Mouse (Mus musculus): ENCODE data around the gene Gm37240. TPM values are rescaled to one million over a fixed set of nuclear protein-coding genes. Genes with fewer than 3 reads are reported as not detected.

Gm37240 gene
- polyA plus RNA-seq, 1 experiment from 2014 or later, result 0.82 TPM

GRCm38 (mm10) chr3:84813436-84814156 is 1073.7 kb downstream of the Gm37240 start:
- Histone ChIP-seq H3K4me1 (ENCODE audit: control insufficient read depth, insufficient read depth, low read length) (peaks cover 10% of the 10 kb centered on the region), H3K4me3 (ENCODE audit: low read depth, low read length) (peak overlapping the region; percentile 98), H3K4me2 (ENCODE audit: low read depth) (peak overlapping the region; percentile 79), H3K36me3 (ENCODE audit: control insufficient read depth, insufficient read depth, low read length) (no peaks in the 10 kb centered on the region), H3K9ac (ENCODE audit: low read length) (peak overlapping the region; percentile 82), H3K27me3 (ENCODE audit: control insufficient read depth, insufficient read depth, low read length) (no peaks in the 10 kb centered on the region), H3K27ac (ENCODE audit: low read depth, low read length) (peak overlapping the region; percentile 92), H3K9me3 (ENCODE audit: control insufficient read depth, low read length) (no peaks in the 10 kb centered on the region)
- ATAC-seq (ENCODE audit: insufficient read depth, low FRiP score, low TSS enrichment) (peak; percentile 60; the same call in 1 of the 2 replicates), DNase-seq (ENCODE audit: low spot score) (no peak)
- under 1% methylated on average over 29 of the region's 29 CpGs for WGBS

DNA sequence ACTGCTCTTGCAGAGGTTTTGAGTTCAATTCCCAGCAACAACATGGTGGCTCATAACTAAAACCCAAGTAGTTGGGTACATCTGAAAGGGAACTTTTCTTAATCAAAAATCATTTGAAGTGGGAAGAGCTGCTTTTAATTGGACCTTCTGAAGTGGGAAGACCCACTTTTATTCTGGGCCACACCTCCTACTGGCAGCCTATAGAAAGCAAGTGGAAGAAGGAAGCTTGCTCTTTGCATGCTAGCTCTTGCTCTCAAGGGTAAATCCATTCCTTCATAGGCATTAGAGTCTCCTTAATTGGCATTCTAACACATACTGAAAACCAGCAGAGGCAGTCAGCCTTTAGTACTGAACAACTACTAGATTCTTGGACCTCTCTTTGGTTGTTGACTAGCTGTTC is 1076.5 kb downstream of the Gm37240 start:
- ATAC-seq (ENCODE audit: insufficient read depth, low FRiP score, low TSS enrichment) (no peak), DNase-seq (ENCODE audit: low spot score) (no peak)
- no peak overlapping the region for H3K9ac ChIP-seq (ENCODE audit: low read length)
- H3K36me3 ChIP-seq (ENCODE audit: control insufficient read depth, insufficient read depth, low read length), result no peaks in the 10 kb centered on the region
- H3K4me1 ChIP-seq (ENCODE audit: control insufficient read depth, insufficient read depth, low read length), result peaks cover 2% of the 10 kb centered on the region
- no peaks in the 10 kb centered on the region for H3K27me3 ChIP-seq (ENCODE audit: control insufficient read depth, insufficient read depth, low read length)
- no peak overlapping the region for H3K27ac ChIP-seq (ENCODE audit: low read depth, low read length)
- H3K4me2 ChIP-seq (ENCODE audit: low read depth), result no peak overlapping the region
- no peaks in the 10 kb centered on the region for H3K9me3 ChIP-seq (ENCODE audit: control insufficient read depth, low read length)
- H3K4me3 ChIP-seq (ENCODE audit: low read depth, low read length), result no peak overlapping the region

GRCm38 (mm10) chr3:84808906-84809305 is 1078.4 kb downstream of the Gm37240 start:
- H3K4me3 ChIP-seq (ENCODE audit: low read depth, low read length), result no peak overlapping the region
- H3K9me3 ChIP-seq (ENCODE audit: control insufficient read depth, low read length), result no peaks in the 10 kb centered on the region
- H3K4me2 ChIP-seq (ENCODE audit: low read depth), result no peak overlapping the region
- no peaks in the 10 kb centered on the region for H3K36me3 ChIP-seq (ENCODE audit: control insufficient read depth, insufficient read depth, low read length)
- H3K9ac ChIP-seq (ENCODE audit: low read length), result no peak overlapping the region
- ATAC-seq (ENCODE audit: insufficient read depth, low FRiP score, low TSS enrichment) (no peak), DNase-seq (ENCODE audit: low spot score) (no peak)
- no peaks in the 10 kb centered on the region for H3K4me1 ChIP-seq (ENCODE audit: control insufficient read depth, insufficient read depth, low read length)
- no peak overlapping the region for H3K27ac ChIP-seq (ENCODE audit: low read depth, low read length)
- H3K27me3 ChIP-seq (ENCODE audit: control insufficient read depth, insufficient read depth, low read length), result no peaks in the 10 kb centered on the region

- Histone ChIP-seq H3K36me3 (ENCODE audit: control insufficient read depth, insufficient read depth, low read length) (no peaks in the 10 kb centered on the region), H3K9me3 (ENCODE audit: control insufficient read depth, low read length) (no peaks in the 10 kb centered on the region), H3K4me1 (ENCODE audit: control insufficient read depth, insufficient read depth, low read length) (no peaks in the 10 kb centered on the region), H3K9ac (ENCODE audit: low read length) (no peak overlapping the region), H3K27me3 (ENCODE audit: control insufficient read depth, insufficient read depth, low read length) (no peaks in the 10 kb centered on the region), H3K4me2 (ENCODE audit: low read depth) (no peak overlapping the region), H3K27ac (ENCODE audit: low read depth, low read length) (no peak overlapping the region), H3K4me3 (ENCODE audit: low read depth, low read length) (no peak overlapping the region)
- ATAC-seq (ENCODE audit: insufficient read depth, low FRiP score, low TSS enrichment) (no peak), DNase-seq (ENCODE audit: low spot score) (no peak)
- 72% methylated on average over 3 of the region's 3 CpGs for WGBS
Measured at GRCm38 (mm10) chr3:84807826-84808225, 1079.5 kb downstream of the Gm37240 start.

- Histone ChIP-seq H3K4me3 (ENCODE audit: low read depth, low read length) (no peak overlapping the region), H3K9me3 (ENCODE audit: control insufficient read depth, low read length) (no peaks in the 10 kb centered on the region), H3K4me2 (ENCODE audit: low read depth) (no peak overlapping the region), H3K27ac (ENCODE audit: low read depth, low read length) (no peak overlapping the region), H3K27me3 (ENCODE audit: control insufficient read depth, insufficient read depth, low read length) (no peaks in the 10 kb centered on the region), H3K9ac (ENCODE audit: low read length) (no peak overlapping the region), H3K36me3 (ENCODE audit: control insufficient read depth, insufficient read depth, low read length) (no peaks in the 10 kb centered on the region), H3K4me1 (ENCODE audit: control insufficient read depth, insufficient read depth, low read length) (no peaks in the 10 kb centered on the region)
- ATAC-seq (ENCODE audit: insufficient read depth, low FRiP score, low TSS enrichment), result no peak
- DNase-seq (ENCODE audit: low spot score), result no peak
- WGBS, result 78% methylated on average over 2 of the region's 2 CpGs
Measured at GRCm38 (mm10) chr3:84806206-84806605, 1081.1 kb downstream of the Gm37240 start.

GRCm38 (mm10) chr3:84804036-84804435 is 1083.3 kb downstream of the Gm37240 start:
- Histone ChIP-seq H3K9ac (ENCODE audit: low read length) (no peak overlapping the region), H3K27me3 (ENCODE audit: control insufficient read depth, insufficient read depth, low read length) (no peaks in the 10 kb centered on the region), H3K36me3 (ENCODE audit: control insufficient read depth, insufficient read depth, low read length) (no peaks in the 10 kb centered on the region), H3K4me3 (ENCODE audit: low read depth, low read length) (no peak overlapping the region), H3K9me3 (ENCODE audit: control insufficient read depth, low read length) (no peaks in the 10 kb centered on the region), H3K4me2 (ENCODE audit: low read depth) (no peak overlapping the region), H3K4me1 (ENCODE audit: control insufficient read depth, insufficient read depth, low read length) (no peaks in the 10 kb centered on the region), H3K27ac (ENCODE audit: low read depth, low read length) (no peak overlapping the region)
- ATAC-seq (ENCODE audit: insufficient read depth, low FRiP score, low TSS enrichment) (no peak), DNase-seq (ENCODE audit: low spot score) (no peak)
- 77% methylated on average over 9 of the region's 9 CpGs for WGBS

DNA sequence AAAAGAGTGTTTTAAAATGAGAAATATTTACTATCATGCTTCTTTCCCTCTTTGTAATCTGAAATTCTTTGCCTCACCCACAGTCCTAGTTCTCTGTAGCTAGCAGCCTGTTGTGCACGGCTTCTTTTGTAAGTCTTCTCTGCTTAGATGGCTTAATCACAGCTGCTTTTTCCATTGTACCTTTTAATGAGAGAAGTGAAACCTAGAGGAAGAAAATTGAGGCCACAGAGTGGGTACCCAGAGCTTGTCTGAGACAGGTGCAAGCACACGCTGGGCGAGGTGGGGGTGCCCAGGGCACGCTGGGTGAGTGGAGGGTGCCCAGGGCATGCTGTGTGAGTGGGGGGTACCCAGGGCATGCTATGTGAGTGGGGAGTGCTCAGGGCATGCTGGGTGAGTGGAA is 1099.4 kb downstream of the Gm37240 start:
- Histone ChIP-seq H3K27ac (ENCODE audit: low read depth, low read length) (no peak overlapping the region), H3K4me2 (ENCODE audit: low read depth) (no peak overlapping the region), H3K9ac (ENCODE audit: low read length) (no peak overlapping the region), H3K36me3 (ENCODE audit: control insufficient read depth, insufficient read depth, low read length) (no peaks in the 10 kb centered on the region), H3K27me3 (ENCODE audit: control insufficient read depth, insufficient read depth, low read length) (no peaks in the 10 kb centered on the region), H3K4me1 (ENCODE audit: control insufficient read depth, insufficient read depth, low read length) (no peaks in the 10 kb centered on the region), H3K9me3 (ENCODE audit: control insufficient read depth, low read length) (no peaks in the 10 kb centered on the region), H3K4me3 (ENCODE audit: low read depth, low read length) (no peak overlapping the region)
- 90% methylated on average over 4 of the region's 4 CpGs for WGBS
- no peak for DNase-seq (ENCODE audit: low spot score)
- no peak for ATAC-seq (ENCODE audit: insufficient read depth, low FRiP score, low TSS enrichment)

DNA sequence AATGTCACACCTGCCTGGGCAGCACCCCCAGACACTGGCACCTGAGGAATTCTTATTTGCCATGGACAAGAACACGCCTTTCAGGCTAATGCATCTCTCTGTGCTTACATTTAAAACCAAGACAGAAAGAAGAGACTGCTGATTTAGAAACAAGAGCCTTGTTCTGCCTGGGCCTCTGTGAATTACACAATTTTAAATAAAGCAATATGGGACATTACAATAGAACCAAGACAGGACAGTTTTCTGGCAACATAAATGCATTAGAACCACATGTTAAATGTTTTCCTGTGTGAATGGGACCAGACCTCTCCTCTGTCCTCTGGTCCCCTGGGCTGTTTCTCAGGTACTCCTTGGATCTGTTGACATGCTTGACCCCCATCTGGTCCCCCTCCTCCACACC is 1111.2 kb downstream of the Gm37240 start:
- Histone ChIP-seq H3K4me2 (ENCODE audit: low read depth) (no peak overlapping the region), H3K36me3 (ENCODE audit: control insufficient read depth, insufficient read depth, low read length) (no peaks in the 10 kb centered on the region), H3K4me1 (ENCODE audit: control insufficient read depth, insufficient read depth, low read length) (no peaks in the 10 kb centered on the region), H3K27me3 (ENCODE audit: control insufficient read depth, insufficient read depth, low read length) (no peaks in the 10 kb centered on the region), H3K4me3 (ENCODE audit: low read depth, low read length) (no peak overlapping the region), H3K27ac (ENCODE audit: low read depth, low read length) (no peak overlapping the region), H3K9me3 (ENCODE audit: control insufficient read depth, low read length) (no peaks in the 10 kb centered on the region), H3K9ac (ENCODE audit: low read length) (no peak overlapping the region)
- DNase-seq (ENCODE audit: low spot score) (no peak), ATAC-seq (ENCODE audit: insufficient read depth, low FRiP score, low TSS enrichment) (no peak)
- 86% methylated on average over 1 of the region's 1 CpGs for WGBS

- Histone ChIP-seq H3K4me3 (ENCODE audit: low read depth, low read length) (no peak overlapping the region), H3K4me1 (ENCODE audit: control insufficient read depth, insufficient read depth, low read length) (no peaks in the 10 kb centered on the region), H3K4me2 (ENCODE audit: low read depth) (no peak overlapping the region), H3K27me3 (ENCODE audit: control insufficient read depth, insufficient read depth, low read length) (no peaks in the 10 kb centered on the region), H3K9ac (ENCODE audit: low read length) (no peak overlapping the region), H3K9me3 (ENCODE audit: control insufficient read depth, low read length) (no peaks in the 10 kb centered on the region), H3K27ac (ENCODE audit: low read depth, low read length) (no peak overlapping the region), H3K36me3 (ENCODE audit: control insufficient read depth, insufficient read depth, low read length) (no peaks in the 10 kb centered on the region)
- no peak for DNase-seq (ENCODE audit: low spot score)
- ATAC-seq (ENCODE audit: insufficient read depth, low FRiP score, low TSS enrichment), result no peak
- 76% methylated on average over 4 of the region's 4 CpGs for WGBS
Measured at GRCm38 (mm10) chr3:84775577-84775976, 1111.7 kb downstream of the Gm37240 start.

All from neural tube, embryonic 11.5 days (tissue).